Mouse (Mus musculus) adrenal gland, adult 2 months (tissue): ENCODE measurements around the gene Lama5. TPM values are rescaled to one million over a fixed set of nuclear protein-coding genes. Genes with fewer than 3 reads are reported as not detected.
A peak's percentile ranks its signal among the peaks of the same experiment; 100 is the strongest.
"Not testable (repeated sequence)": the region's sequence is repeated elsewhere in the genome, so short reads cannot be mapped to it uniquely, and the experiment has no call there.

Experiments
- DNase-seq: peaks from one replicate; pipeline ENCODE4 v3.0.0; 2021
- polyA plus RNA-seq: library from polyadenylated mRNA; depleted of rRNA; stranded (reverse); fragments of >200 nt; gene quantifications from 2 replicates; pipeline ENCODE4 v1.2.3, GENCODE M21; 2012
- total RNA-seq, 2 experiments: library from RNA; stranded (reverse); gene quantifications; 2 replicates each; pipeline ENCODE4 v1.2.3; 2021

Gene Lama5
- total and polyA plus RNA-seq, 3 experiments: 30.7 to 41.7 (median 35.0) TPM

DNA sequence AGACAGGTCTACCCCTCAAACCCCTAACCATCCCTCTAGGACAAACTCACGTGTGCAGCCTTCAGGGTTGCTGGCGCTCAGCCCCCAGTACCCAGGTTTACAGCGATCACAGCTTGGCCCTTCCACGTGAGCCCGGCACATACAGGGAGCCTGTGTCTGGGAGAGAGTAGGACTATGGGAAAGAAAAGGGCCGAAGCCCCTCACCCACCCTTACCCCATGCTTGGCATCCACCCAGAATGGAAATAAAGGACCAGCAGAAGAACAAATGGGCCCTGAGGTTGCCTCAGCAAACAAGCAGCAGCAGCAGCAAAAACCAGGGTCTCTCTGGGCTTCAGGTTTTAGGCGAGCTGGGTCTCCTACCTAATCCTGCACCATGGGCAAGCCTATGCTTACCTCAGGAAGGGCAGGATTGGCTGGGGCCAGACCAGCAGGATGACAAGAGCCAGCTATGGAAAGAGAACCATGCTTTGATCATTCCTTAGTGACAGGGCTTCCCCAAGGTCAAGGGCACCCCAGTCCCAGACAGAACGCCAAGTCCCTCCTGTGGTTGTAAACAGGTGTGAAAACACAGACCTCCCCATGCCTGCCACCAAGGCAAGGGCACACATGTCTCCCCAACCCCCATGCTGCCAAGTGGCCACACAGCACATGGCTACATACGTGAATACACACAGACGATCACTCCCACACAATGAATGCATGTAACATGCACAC, 28.2 kb downstream of the Lama5 start:
- DNase-seq: peak; percentile 61

GRCm38 (mm10) chr2:180196610-180197322, 28.9 kb downstream of the Lama5 start:
- no peak for DNase-seq

DNA sequence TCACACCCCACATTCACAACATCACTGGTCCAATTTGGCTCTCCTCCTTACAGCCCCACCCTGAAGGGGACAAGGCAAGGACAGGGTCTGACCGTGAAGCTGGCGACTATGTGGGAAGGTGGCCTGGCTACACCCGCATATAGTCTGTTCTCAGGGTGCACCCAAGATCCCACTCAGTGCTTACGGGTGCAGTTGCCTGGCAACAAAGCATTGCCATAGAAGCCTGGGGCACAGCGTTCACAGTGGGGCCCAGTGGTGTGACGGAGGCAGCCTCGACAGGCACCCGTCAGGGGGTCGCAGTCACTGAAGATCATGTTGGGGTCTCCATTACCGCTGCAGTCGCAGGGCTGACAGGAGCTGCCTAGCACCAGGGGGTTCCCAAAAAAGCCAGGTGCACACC, 38.3 kb downstream of the Lama5 start:
- DNase-seq: no peak

DNA sequence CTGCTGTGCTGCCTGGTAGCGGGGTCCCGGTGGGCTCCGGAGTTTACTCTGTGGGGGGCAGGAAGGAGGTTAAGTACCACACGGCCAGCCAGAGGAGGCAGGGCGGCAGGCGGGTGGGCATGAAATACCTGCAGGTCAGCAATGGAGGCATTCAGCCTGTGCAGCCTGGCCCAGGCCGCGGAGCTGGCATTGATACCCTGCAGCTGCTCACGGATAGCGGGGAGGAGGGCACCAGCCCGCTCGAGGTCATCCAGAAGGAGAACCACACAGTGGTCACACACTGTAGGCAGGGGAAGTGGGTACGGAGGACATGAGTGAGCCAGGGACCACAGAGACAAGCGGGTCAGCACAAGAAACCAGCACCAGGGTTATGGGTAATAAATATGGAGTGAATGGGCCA, 40.0 kb downstream of the Lama5 start:
- DNase-seq: no peak

- DNase-seq: no peak
Measured at GRCm38 (mm10) chr2:180184752-180185109, 40.9 kb downstream of the Lama5 start.

DNA sequence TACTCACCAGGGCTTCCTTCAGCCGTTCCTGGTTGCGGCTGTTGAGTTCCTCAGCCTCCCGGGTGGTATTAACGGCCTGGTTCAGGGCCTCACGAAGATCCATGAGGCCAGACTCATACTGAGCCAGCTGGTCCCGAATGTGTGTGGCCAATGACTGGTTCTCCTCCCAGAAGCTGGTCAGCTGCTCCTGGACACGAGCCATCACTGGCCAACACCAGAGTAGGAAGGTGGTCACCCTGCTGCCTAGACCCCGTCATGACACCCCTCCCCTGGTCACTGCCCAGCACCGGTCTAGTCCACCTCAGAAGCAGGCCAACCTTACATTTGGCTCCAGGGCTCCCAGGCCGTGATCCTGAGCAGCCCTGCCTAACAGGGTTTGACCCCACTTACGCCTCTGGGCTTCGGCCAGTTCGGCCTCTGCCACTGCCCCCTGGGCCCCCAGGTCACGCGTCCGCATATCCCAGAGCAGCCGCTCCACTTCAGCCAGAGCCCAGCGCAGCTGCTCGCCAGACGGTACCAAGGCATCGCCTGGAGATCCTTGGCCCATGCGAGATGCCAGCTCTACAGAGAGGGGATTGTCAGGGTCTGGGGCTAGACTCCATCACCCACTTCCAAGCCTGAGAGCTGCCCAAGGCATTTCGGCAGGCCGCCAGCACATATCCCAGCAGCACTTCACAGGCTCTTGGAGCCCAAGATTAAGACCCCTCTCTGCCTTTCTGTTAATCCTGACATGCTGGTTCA, 41.5 kb downstream of the Lama5 start:
- no peak for DNase-seq

DNA sequence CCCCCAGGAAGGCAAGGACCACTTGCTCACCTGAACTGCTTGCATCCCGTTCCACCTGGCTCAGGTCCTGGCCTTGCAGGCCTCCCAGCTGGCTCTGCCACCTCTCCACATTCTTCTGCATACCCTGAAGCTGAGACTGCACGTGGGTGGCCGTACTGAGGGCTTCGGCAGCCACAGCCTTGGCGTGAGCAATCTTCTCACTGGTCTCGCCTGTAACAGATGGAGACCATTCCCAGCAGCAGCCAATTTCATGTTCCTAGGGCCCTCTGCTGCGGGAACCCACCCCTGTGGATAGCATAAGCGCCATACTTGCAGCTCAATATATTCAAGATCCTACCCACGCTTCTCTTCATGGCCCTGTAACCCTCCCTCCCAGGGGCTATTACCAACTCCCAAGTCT, 44.1 kb downstream of the Lama5 start:
- DNase-seq: no peak

- DNase-seq: no peak
Measured at GRCm38 (mm10) chr2:180175725-180176124, 49.9 kb downstream of the Lama5 start.

DNA sequence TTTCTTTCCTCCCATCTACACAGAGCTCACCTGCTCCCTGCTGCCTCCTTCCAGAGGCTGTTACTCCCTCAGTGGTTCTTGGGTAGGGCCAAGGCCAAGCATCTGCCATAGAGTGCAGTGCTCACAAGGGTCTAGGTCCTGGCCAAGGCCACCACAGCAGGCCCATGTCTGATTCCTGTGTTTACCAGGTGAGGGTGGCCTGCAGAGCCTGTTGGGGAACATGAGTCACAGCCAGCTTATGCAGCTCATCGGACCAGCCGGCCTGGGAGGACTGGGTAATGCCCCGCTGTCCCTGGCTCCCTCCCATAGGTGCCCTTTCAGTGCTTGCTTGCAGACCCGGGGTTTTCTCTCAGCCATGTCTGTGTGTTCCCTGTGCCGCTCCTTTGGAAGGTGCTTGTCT, 51.5 kb downstream of the Lama5 start:
- DNase-seq: no peak

DNA sequence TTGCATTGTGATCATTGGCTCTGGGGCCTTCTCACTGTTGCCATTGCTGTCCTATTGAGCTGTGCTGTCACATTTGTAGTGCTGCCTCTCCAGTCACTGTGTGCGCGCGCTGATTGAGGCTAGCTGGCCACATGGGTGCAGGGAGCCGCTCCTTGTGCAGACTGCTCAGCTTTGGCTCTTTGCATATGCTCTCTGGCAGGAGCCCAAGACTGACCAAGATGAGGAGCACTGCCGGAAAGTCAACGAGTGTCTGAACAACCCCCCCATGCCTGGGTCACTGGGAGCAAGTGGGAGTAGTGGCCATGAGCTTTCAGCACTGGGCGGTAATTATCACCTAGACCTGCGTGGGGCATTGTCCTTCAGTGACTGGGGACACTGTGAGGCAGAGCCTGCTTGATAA, 51.9 kb downstream of the Lama5 start:
- DNase-seq: not testable (repeated sequence)

- DNase-seq: no peak
Measured at GRCm38 (mm10) chr2:180173163-180173562, 52.5 kb downstream of the Lama5 start.

GRCm38 (mm10) chr2:180172152-180172551, 53.5 kb downstream of the Lama5 start:
- DNase-seq: no peak

DNA sequence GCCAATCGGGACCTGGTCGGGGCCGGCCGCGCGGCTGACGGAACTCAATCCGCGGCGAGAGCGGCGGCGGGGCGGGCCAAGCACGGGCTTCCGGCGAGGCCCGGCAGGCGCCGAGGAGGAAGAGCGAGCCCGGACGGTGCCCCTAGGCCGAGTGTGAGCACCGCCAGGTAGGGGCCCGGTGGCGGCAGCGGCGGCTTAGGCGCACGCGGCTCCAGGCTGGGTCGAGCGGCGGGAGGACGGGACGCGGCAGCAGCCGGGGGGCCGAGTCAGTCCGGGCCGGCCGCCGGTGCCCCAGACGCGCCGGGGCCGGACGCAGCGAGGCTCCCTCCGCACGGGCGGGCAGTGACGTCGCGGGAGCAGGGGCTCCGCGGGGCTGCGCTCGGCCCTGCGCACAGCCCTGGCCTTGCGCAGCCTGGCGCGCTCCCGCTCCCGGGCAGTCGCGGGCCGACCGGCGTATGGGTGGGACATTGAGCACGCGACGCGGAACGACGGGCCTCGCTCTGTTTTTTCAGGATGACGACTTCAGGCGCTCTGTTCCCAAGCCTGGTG, 54.1 kb downstream of the Lama5 start:
- no peak for DNase-seq

GRCm38 (mm10) chr2:180170806-180171521, 54.7 kb downstream of the Lama5 start, which contains the start of gene Adrm1:
Adrm1 (plus strand) TSS chr2:180171485.
- peak; percentile 99 for DNase-seq

DNA sequence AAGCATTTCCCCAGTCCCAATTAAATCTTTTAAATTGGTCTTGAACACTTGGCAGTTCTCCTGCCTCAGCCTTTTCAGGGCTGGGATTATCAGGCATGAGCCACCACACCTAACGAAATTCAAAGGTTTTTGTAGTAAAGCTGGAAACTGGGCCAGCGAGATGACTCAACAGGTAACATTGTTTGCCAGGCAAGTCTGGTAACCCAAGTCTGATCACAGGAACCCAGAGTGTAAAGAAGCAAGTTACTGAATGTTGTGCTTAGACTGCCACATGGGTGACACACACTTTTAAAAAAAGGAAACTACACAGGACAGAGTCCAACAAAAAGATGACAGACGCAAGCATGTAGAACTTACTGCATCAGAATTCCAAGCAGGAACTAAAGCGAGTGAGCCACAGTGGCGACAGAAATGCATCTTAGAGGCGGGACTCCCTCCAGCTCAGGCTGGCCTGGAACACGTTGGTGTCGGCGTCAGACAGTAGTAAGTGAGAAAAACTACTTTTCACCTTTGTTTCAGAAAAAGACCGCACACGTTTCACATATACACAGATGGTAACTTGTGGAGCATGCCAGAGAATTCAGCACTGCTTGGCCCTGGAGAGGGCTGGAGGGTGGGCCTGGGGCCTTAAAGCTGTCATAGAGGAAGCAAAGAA, 55.4 kb downstream of the Lama5 start:
- DNase-seq: no peak

GRCm38 (mm10) chr2:180166869-180167268, 58.8 kb downstream of the Lama5 start:
- no peak for DNase-seq

GRCm38 (mm10) chr2:180165855-180166254, 59.8 kb downstream of the Lama5 start:
- no peak for DNase-seq

- DNase-seq: no peak
Measured at GRCm38 (mm10) chr2:180158627-180159026, 67.0 kb downstream of the Lama5 start.

GRCm38 (mm10) chr2:180154796-180155195, 70.9 kb downstream of the Lama5 start:
- no peak for DNase-seq

DNA sequence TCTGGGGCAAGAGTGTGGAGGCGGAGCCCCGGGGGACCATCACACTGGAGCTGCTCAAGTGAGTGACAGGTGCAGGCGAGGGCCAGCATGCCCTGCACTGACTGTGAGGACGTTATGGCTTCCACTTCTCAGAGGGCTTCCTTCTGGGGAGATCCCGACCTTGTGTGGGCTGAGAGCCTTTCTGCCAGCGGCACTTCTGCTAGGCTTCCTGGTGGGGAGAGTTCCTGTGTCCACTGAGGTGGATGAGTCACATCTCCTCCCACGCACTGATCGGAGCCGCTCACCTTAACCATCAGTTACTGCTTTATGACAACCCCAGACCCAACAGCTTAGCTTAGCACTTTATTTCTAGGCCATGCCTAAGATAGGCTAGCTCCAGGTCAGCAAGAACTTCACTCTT, 77.1 kb downstream of the Lama5 start:
- peak; percentile 25 for DNase-seq

GRCm38 (mm10) chr2:180147379-180147778, 78.3 kb downstream of the Lama5 start:
- no peak for DNase-seq

DNA sequence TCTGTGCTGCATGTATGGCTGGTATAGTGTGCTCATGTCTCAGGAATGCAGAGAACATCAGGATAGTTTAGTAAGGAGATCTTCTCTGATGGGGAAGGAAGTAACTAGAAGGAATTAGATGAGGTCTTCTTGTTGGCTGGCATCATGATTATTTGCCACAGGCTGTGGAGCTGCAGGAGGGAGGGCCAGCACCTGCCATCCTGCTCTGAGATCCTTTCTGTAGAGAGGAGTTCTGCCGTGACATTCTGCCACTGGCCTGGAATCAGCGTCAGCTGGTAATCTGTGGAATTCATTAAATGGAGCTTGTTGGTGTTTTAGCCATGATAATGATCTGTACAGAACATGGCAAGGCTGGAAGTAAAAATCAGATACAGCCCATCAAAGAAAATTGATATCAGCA, 79.6 kb downstream of the Lama5 start:
- no peak for DNase-seq
